Mouse (Mus musculus) kidney, adult 2 months (tissue): Measurements from ENCODE around the gene Wnt10b. TPM values are rescaled to one million over a fixed set of nuclear protein-coding genes. Genes with fewer than 3 reads are reported as not detected.

Experiments used
- DNase-seq: peaks from one replicate; pipeline ENCODE4 v3.0.0; 2021
- H3K27ac ChIP-seq: fragments of 200-500 bp; 2 replicates; pipeline ENCODE4 v1.5.1; 2012; ENCODE audit warnings: low read depth, low read length, control low read depth, inconsistent platforms; ENCODE audit not compliant: insufficient read depth
- H3K27me3 ChIP-seq: fragments of 200-500 bp; replicated peaks from 2 replicates; pipeline ENCODE4 v1.6.1; 2012; ENCODE audit warnings: mild to moderate bottlenecking, moderate library complexity, low read length, inconsistent platforms; ENCODE audit not compliant: control insufficient read depth, insufficient read depth
- H3K36me3 ChIP-seq: fragments of 200-500 bp; 2 replicates; pipeline ENCODE4 v1.6.1; 2012; ENCODE audit warnings: mild to moderate bottlenecking, moderate library complexity, low read length, inconsistent platforms; ENCODE audit not compliant: control insufficient read depth, insufficient read depth
- H3K4me1 ChIP-seq: fragments of 200-500 bp; 2 replicates; pipeline ENCODE4 v1.6.1; 2011; ENCODE audit warnings: low read length; ENCODE audit not compliant: control insufficient read depth, insufficient read depth
- H3K4me3 ChIP-seq: fragments of 200-500 bp; 2 replicates; pipeline ENCODE4 v1.5.1; 2011; ENCODE audit warnings: mild to moderate bottlenecking, low read depth, low read length, control low read depth; ENCODE audit not compliant: insufficient read depth
- CTCF ChIP-seq: fragments of 200-500 bp; conservative IDR thresholded peaks from 2 replicates; pipeline ENCODE4 v1.5.1; 2011; ENCODE audit warnings: low read depth, mild to moderate bottlenecking, control low read depth, low read length, moderate library complexity, mixed read lengths; ENCODE audit not compliant: insufficient read depth, insufficient read length
- POLR2A ChIP-seq: fragments of 200-500 bp; IDR thresholded peaks from one replicate; pipeline ENCODE4 v1.6.1; 2011; ENCODE audit warnings: low read depth, low read length, control low read depth
- WGBS: fragments of 180-500 bp; shearing (Covaris S2); methylation state at CpG from one replicate; pipeline ENCODE4 v1.1.7; 2018; 5-methylcytosine and 5-hydroxymethylcytosine counted together
- polyA plus RNA-seq: library from polyadenylated mRNA; depleted of rRNA; stranded (reverse); fragments of >200 nt; gene quantifications from 2 replicates; pipeline ENCODE4 v1.2.3, GENCODE M21; 2012; rRNA removed

The Wnt10b gene
- polyA plus RNA-seq, result 0.22 and 0.25 TPM in 2 replicates

DNA sequence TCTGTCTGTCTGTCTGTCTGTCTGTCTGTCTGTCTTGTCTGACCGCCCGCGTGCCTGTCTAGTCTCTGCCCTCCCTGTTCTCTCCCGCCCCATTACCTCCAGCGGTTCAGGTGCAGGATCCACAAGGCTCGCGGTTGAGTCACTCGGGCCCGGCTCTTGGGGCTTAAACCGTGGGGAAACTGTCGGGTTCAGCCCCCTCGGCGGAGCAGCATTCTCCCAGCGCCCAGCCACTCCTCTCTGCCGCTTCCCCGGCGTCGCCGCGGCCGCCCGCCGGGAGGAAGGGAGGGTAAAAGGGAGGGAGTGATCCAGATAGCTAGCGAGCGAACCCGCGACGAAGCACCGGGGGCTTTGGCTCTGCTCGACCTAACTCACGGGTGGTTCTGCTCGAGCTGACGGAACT is at the start of gene Wnt10b:
TSS of gene Wnt10b (minus strand) at position 389 of the 400 bp plus-strand sequence.
- TF ChIP-seq CTCF (no peak), POLR2A (no peak)
- no peaks in the 10 kb centered on the region for H3K36me3 ChIP-seq
- no peak within 1 kb of the TSS for H3K27ac ChIP-seq
- H3K27me3 ChIP-seq, result peaks cover 13% of the 10 kb centered on the region
- DNase-seq, result no peak
- H3K4me3 ChIP-seq, result no peak within 1 kb of the TSS
- WGBS, result 1% methylated on average over 32 of the region's 33 CpGs
- H3K4me1 ChIP-seq, result peaks cover 5% of the 10 kb centered on the region; the same call in 1 of the 2 replicates

DNA sequence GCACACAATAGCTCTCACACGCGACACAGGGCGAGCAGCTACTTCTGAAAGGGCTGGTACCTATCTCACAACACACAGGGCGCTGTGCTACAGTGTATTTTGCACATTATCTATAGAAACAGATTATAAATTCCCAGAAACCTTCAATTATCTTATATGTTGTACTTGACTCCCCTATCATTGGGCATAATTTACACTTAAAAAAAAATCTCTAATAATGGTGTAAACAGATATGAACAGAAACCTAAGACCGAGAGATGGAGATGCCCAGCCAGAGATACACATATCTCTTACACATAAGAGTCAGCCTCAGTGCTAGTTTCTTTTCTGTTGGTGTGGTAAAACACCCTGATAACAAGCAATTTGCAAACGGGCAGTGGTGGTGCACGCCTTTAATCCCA is 49.7 kb upstream of the Wnt10b start:
- 93% methylated on average over 7 of the region's 7 CpGs for WGBS
- Histone ChIP-seq H3K36me3 (no peaks in the 10 kb centered on the region), H3K4me1 (peaks cover 6% of the 10 kb centered on the region; the same call in 1 of the 2 replicates), H3K4me3 (no peak overlapping the region), H3K27ac (no peak overlapping the region), H3K27me3 (no peaks in the 10 kb centered on the region)
- no peak for DNase-seq
- no peak for TF ChIP-seq POLR2A
- TF ChIP-seq CTCF, result no peak

DNA sequence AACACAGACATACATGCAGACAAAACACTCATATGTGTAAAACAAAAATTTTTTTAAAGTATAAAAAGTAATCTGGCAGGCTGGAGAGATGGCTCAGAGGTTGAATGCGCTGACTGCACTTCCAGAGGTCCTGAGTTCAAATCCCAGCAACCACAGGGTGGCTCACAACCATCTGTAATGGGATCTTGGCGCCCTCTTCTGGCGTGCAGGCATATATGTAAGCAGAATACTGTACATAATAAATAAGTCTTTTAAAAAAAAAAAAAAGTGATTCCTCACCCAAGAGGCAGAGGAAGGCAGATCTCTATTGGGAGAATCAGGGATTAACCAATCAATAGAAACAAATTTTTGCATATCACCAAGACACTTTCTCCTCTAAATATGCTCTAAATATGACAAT is 45.5 kb upstream of the Wnt10b start:
- H3K4me3 ChIP-seq, result no peak overlapping the region
- H3K27me3 ChIP-seq, result no peaks in the 10 kb centered on the region
- no peak overlapping the region for H3K27ac ChIP-seq
- 79% methylated on average over 3 of the region's 3 CpGs for WGBS
- no peaks in the 10 kb centered on the region for H3K4me1 ChIP-seq
- no peaks in the 10 kb centered on the region for H3K36me3 ChIP-seq
- DNase-seq, result no peak
- TF ChIP-seq POLR2A, result no peak
- 0 out of 2 replicates have a peak, but pooled peaks have one; percentile 13 for TF ChIP-seq CTCF

DNA sequence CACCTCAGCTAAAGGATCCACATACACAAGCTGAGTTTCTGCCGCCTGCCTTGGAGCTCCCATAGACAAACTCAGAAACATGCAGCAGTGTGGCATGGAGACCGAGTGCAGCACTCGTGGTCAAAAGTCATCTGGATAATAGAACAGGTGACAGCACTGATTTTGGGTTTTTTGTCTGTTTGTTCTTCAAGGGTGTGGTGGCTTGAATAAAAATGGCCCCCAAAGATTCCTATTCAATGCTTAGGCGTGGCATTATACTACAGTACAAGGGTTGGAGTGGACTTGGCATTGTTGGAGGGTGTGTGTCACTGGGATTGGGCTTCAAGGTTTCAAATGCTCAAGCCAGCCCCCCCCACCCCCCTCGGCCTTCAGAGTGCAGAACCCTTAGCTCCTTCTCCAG is 44.2 kb upstream of the Wnt10b start:
- Histone ChIP-seq H3K4me1 (no peaks in the 10 kb centered on the region), H3K4me3 (no peak overlapping the region), H3K36me3 (no peaks in the 10 kb centered on the region), H3K27me3 (no peaks in the 10 kb centered on the region), H3K27ac (no peak overlapping the region)
- WGBS, result 91% methylated on average over 5 of the region's 5 CpGs
- no peak for TF ChIP-seq CTCF
- no peak for TF ChIP-seq POLR2A
- DNase-seq, result no peak

DNA sequence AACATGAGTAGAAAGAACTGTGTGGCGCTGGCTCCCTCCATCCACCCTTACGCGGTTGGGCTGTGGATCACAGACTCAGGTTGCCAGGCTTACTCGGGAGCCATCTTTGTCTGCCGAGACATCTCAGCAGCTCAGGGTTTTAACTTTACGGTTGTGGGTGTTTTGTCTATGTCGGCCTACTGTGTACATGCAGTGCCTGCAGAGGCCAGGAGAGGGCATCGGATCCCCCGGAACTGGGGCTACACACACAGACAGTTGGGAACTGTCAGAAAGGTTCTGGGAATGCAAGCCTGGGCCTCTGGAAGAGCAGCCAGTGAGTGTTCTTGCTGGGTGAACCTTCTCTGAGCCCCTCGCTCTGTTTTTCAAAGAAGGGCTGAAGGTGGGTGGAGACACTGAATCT is 43.5 kb upstream of the Wnt10b start:
- Histone ChIP-seq H3K36me3 (no peaks in the 10 kb centered on the region), H3K27me3 (no peaks in the 10 kb centered on the region), H3K27ac (no peak overlapping the region), H3K4me3 (no peak overlapping the region), H3K4me1 (no peaks in the 10 kb centered on the region)
- WGBS, result 60% methylated on average over 10 of the region's 10 CpGs
- TF ChIP-seq POLR2A, result no peak
- TF ChIP-seq CTCF, result peak; percentile 37
- no peak for DNase-seq

DNA sequence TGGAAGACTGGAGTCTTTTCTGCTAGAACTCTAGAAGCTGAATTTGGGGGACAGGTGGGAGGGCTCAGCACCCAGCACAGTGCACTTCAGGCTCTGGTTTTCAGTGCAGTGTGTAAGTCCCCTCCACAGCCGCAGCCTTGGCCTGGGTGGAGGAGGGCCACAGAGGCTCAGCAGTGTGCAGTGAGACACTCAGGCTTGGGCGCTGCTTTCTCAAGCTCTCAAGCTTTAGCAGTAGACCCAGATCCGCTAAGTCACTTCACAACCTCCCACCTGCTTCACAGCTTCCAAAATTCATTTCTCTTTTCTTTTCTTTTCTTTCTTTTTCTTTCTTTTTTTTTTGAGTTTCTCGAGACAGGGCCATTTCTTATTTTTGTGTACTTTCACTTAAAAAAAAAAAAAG is 43.0 kb upstream of the Wnt10b start:
- DNase-seq, result no peak
- Histone ChIP-seq H3K27me3 (no peaks in the 10 kb centered on the region), H3K4me3 (no peak overlapping the region), H3K36me3 (no peaks in the 10 kb centered on the region), H3K4me1 (no peaks in the 10 kb centered on the region), H3K27ac (no peak overlapping the region)
- WGBS, result 88% methylated on average over 4 of the region's 4 CpGs
- TF ChIP-seq CTCF (no peak), POLR2A (no peak)

DNA sequence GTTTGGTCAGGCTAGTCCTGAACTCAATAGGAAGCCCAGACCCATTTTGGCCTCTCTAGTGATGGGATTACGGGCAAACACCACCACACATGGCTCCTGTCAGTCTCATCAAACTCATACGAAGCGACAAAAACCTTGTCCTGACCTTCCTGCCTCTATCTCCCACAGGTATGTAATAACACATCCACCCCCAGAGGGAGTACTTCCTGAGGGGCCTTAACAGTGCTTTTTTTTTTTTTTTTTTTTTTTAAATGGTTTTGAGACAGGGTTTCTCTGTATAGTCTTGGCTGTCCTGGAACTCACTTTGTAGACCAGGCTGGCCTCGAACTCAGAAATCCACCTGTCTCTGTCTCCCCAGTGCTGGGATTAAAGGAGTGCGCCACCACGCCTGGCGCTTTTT is 40.2 kb upstream of the Wnt10b start:
- H3K27ac ChIP-seq, result no peak overlapping the region

DNA sequence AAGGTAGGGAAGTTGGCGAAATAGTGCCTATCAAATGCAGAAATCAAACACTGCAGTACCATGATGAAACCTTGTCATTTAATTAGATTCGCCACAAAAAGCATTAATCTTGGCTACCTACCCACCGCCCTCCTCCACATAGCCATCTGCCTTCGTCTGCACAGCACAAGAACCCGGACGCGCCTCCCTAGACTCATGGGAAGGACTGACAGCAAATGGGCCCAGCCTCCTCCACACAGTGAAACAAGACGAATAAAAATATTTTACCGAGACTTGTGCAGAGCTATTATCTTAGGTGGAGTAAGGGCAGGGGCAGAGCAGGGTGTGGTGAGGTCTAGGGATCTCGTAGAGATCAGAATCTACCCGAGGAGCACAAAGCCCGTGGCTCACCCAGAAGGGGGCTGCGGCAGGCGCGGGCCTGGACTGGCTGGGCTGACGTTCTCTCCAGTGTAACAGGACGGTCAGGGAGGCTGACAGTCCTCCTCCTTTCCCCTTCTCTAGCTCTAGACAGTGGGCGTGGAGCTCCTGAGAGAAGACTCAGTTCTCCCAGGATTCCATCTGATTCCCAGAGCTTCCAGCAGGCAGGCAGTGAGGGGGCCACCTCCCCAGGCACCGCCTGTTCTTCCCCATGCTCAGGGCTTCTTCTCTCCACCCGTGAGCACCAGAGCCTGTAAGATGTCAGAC is 34.9 kb upstream of the Wnt10b start:
- no peak overlapping the region for H3K27ac ChIP-seq
- H3K36me3 ChIP-seq, result peaks cover 8% of the 10 kb centered on the region
- H3K4me1 ChIP-seq, result peaks cover 3% of the 10 kb centered on the region; the same call in 1 of the 2 replicates
- WGBS, result 85% methylated on average over 20 of the region's 20 CpGs
- no peak for TF ChIP-seq CTCF
- no peak for TF ChIP-seq POLR2A
- no peaks in the 10 kb centered on the region for H3K27me3 ChIP-seq
- no peak overlapping the region for H3K4me3 ChIP-seq
- no peak for DNase-seq

More for the DNA sequence above, 40.2 kb upstream of the Wnt10b start:
- Histone ChIP-seq H3K4me3 (no peak overlapping the region), H3K36me3 (peaks cover 6% of the 10 kb centered on the region), H3K4me1 (no peaks in the 10 kb centered on the region), H3K27me3 (no peaks in the 10 kb centered on the region)
- DNase-seq, result no peak
- 95% methylated on average over 7 of the region's 7 CpGs for WGBS
- no peak for TF ChIP-seq POLR2A
- no peak for TF ChIP-seq CTCF
